Mouse (Mus musculus) spleen, adult 18-20 months (tissue): ENCODE measurements around the gene Gpr150.

Source experiments
- DNase-seq, 2 experiments: peaks; one replicate each; pipeline ENCODE4 v3.0.0; 2022; ENCODE audit warnings: mixed read lengths in 2 of 2

The Gpr150 gene

GRCm38 (mm10) chr13:76056896-76057266 is at the start of gene Gpr150:
Gpr150 (minus strand) TSS chr13:76056996.
- no peak for DNase-seq

DNA sequence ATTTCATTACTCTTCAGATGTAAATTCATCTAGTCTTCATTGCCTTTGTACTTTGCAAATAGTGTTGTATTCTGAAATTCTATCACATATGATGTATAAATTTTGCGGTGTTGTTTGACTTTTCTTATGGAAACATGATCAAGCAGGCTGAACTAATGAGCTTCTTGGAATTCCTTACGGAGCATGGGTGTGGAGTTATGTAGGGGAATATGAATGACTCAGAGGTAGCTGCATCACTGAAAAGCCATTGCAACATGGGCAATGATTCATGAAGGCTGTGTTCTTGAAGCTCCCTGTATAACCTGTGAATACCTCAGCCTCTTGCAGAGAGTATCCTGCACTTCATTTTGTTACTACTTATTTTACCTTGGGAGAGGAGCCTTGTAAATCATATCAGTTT is 45.2 kb upstream of the Gpr150 start:
- no peak for DNase-seq

DNA sequence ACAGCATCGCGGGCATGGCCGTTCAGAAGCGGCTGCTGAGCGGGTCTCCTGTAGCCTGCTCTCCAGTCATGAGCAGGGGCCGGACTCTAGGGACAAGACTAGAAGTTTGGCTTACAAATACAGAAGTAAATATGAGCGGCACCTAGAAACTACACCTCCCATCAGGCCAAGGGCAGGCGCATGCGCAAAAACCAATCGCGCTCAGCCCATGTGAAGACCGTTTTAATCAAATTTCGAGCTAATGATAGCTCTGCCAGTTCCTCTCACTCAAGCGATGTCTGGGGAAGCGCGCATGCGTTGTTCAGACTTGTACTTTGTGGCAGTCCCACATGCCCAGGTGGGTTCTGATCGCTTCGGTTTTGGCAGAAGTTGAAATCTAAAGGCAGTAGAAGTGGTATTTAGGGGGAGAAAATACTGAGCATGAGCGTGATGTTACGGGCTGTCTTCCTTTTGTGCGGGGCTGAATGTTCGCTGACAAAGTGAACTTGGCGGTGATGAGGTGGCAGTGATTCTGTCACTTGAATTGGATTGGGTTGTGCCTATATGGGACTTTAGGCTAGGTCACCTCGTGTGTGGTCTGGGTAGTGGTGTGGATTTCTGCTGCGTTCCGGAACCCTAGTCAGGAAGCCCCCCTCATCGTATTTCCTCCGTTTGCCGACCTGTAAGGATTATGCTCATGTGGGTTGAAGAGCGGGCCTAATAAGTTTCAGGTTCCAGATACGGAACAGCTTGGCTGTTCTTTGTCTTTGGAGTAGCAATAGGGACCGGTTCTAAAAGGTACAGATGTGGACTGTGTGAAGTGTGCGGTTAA is 41.9 kb upstream of the Gpr150 start, which contains the start of the genes Arsk and Ttc37:
Gene Arsk, minus strand, starts transcription at position 168 of the 811 bp plus-strand sequence.
Gene Ttc37, plus strand, starts transcription at position 242 of the 811 bp plus-strand sequence.
- peak; percentile 84 to 88 for DNase-seq

DNA sequence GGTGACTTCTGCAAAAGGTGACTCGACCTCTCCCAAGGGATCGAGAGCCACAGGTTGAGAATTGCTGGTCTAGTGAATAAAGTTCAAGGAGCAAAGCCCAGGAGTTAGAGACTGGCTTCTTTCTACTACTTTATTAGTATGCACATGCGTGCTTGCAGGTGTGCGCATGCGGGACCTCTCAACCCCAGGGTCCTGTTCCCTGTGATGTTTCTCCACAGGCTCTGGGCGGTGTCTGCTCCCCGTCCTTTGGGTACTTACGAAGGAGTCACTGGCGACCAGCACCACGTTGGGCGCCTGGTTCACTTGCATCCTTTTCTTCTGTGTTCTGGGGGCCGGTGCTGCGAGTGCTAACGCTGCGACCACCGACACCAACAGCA is 41.3 kb upstream of the Gpr150 start:
- no peak for DNase-seq

DNA sequence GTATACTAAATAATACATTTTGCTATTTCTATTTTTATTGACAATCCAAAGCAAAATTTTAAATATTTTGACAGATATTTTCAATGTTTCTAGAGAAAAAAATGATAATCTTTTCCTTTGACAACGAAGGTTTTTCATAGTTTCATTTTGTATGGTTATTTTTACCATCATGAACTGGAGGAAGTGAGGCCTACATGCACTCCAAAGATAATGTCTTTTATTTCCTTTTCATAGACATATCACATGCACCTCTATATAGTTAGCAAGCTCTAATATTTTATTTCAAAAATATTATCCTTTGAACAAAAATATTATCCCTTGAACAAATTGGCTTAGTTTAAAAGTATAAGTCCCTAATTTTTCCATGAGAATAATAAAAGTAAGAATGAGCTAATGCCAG is 17.5 kb upstream of the Gpr150 start:
- DNase-seq = no peak

- DNase-seq = no peak
Measured at GRCm38 (mm10) chr13:76064363-76064945, 7.7 kb upstream of the Gpr150 start.

- no peak for DNase-seq
Measured at GRCm38 (mm10) chr13:76063548-76063947, 6.8 kb upstream of the Gpr150 start.

DNA sequence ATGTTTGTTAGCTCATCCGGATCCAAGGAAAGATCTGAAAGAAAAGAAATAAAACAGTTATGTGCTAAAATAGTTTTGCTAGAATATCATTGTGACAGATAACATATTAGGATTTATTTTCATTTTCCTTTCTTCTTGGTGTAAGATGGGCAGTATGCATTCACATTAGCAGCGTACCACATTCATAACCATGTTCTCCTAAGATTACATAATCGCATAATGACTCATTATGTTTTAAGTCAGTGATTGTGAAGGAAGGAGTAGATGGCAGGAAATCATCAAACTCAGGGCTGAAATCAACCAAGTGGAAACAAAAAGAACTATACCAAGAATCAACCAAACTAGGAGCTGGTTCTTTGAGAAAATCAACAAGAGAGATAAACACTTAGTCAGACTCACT is 5.8 kb upstream of the Gpr150 start:
- DNase-seq = no peak

- DNase-seq = no peak
Measured at GRCm38 (mm10) chr13:76062126-76062525, 5.3 kb upstream of the Gpr150 start.

GRCm38 (mm10) chr13:76059591-76059990 is 2.8 kb upstream of the Gpr150 start:
- DNase-seq = no peak

DNA sequence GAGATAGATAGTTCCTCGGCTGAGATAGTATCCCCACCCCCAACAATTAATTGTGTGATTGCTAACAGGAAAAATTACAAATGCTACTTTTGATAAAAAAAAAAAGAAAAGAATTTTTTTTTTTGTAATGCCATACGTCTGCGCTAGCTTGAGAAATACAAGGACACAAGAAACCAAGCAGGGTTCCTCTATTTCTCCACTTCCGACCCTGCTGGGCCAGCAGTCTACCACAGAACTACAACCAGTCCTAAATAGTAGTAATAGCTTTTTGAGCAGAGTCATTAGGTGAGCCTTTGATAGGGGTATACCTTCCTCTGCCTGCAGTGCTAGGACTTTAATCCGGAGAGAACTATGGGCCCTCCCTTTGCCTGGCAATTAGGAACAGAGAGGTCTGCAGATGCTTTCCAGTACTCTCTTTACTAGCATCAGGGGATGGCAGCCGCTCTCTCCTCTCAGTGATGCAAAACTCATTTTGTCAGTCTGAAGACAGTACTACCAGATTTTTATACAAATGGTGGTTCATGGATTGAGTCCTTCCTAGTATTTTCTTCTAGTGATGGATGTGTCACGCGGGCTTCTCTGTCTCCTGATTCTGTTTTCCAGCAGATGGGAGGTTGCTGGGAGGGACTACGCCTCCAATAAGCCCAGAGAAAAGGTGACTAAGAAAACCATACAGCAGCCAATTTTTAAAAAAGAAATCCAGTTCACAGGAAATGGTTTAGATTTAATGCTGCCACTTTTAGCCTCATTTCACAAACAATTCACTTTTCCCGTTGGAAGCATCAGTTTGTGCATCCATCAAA is 672 bp upstream of the Gpr150 start:
- no peak for DNase-seq

DNA sequence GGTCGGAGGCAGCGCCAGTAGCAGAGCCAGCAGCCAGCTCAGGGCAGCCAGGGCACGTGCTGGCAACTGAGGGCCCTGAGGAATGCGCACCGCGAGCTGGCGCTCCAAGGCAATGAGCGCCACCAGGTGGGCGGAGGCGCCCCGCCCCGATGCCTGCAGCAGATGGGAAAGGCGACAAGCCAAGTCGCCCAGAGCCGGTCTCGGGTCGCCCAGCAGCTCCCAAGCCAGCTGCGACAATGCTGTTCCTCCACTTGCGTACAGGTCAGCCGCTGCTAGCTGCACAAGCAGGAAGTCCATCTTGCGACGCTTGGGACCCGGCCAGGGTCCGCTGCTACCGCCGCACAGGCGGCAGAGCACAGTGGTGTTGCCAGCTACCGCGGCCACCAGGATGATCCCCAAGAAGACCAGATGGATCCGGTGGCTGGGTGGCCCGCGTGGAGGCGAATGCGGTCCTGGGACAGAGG is 503 bp downstream of the Gpr150 start:
- peak; percentile 54 to 74 for DNase-seq

DNA sequence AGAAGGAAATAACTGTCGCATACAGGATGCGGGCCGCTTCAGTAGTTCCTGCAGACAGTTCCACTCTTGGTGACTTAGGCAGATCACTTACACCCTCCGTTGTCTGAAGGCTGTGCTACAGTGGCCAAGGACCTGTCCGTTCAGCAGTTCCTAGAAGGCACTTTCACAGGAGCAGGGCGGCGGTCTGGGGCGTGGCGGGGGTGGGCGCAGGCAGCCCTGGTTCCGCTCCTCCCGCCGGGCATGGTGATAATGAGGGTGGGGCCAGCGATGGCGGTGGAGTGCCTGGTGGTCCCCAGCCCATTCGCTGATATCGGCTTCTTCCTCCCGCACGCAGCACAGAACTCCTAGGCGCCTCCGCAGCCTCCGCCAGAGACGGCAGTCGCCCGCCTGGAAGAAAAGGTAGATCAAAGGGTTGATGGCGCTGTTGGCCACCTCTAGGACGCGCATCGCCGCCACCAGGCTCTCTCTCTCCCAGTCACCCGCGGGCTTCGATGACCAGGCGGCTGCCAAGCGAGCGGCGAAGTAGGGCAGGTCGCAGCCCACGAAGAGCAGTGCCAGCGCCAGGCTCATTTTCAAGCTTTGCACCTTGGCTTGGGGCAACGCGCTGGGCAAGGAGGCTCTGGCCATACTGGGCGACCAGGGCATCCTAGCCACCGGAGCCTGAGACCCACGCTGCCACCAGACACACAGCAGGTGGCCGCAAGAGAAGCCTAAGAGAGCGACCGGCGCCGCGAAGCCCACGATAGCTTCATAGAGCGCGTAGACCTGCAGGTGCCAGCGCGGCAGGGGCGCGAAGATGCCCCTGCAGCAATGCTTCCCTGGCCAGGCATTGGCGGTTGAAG is 1.2 kb downstream of the Gpr150 start:
- peak; percentile 14 to 37 for DNase-seq

GRCm38 (mm10) chr13:76044971-76045370 is 11.8 kb downstream of the Gpr150 start:
- DNase-seq = no peak

GRCm38 (mm10) chr13:76042455-76042854 is 14.3 kb downstream of the Gpr150 start:
- DNase-seq = no peak

GRCm38 (mm10) chr13:76024588-76024987 is 32.2 kb downstream of the Gpr150 start:
- no peak for DNase-seq

DNA sequence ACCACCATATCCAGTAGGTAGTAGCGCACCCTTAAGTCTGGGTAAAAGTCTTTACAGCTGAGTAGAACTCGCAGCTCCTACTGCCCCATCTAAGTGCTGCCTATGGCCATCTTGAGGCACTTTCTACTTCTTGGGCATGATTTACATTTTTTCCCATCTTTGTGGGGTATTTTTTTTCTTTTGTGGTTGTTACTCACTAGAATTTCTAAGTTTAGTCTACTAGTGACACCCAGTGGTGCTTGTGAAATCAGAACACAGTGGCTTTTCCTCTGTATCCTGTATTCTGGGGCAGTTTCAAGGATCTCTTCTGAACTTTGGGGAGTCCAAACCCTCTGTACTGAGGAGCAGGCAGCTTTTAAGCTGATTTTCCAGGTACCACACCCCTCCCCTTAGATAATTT is 35.0 kb downstream of the Gpr150 start:
- DNase-seq = no peak

DNA sequence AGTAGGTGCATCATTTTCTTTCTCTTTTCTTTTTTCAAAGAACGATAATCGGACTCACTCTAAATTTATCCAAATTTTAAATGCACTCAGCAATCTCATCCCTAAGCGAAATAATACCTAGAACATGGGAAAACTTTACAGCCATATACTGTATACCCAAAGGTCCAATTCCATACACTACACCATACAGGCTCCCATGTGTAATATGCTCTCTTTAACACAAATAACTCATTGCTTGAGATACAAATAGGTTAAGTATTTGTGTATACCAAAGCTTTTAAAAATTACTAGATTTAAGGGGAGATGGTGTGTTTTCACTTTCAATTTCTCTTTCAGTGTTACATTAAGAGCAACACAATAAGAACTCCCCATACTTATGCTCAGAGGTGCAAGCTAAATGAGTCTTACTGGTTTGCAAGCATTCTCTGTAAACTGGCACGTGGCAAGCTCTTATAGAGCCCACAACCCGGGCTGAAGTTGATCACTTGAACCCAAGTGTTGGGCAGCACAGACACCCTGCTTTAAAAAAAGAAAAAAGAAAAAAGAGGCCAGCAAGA is 37.9 kb downstream of the Gpr150 start:
- peak in 1 of 2 experiments; percentile 19 for DNase-seq

DNA sequence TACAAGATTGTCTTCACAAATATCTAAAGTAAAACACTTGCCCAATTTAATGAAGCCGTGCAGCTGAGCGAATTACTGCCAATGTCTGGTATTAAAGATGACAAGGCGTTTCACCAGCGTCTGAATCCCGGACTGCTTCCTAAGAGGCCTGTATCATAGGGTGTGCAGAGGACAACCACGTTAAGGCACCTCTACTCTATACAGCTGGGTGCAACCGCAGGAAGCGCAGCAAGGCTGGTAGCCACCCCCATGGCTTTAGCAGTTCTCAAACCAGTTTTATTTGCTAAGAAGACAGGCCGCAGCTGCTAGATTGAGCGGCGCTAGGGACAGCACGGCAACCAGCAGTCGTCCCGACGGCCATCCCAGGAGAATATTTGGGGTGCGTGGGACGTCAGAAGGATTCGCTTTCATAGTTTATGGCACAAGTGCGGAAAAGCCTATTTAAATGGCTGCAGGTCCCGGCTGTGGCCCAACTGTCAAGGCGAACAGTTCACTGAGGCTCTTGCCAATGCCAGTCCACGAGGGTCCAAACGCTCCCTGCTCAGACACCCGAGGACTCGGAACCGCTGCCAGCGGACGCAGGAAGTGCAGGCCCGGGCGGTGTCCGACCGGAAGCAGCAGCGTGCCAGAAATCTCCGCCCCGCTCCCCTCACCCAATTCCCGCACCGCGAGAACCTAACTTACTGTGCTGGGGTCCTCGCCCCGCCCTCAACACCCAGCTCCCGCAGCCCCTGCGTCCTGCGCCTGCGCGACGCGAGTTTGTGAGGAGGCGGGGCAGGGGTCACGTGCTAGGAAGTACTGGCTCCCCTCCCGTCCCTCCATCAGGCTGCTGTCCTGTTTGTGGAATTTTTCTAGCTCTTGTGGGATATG is 38.6 kb downstream of the Gpr150 start, which contains the start of gene Rfesd:
Gene Rfesd, minus strand, starts transcription at position 746 of the 870 bp plus-strand sequence.
- DNase-seq = peak; percentile 96 to 97

GRCm38 (mm10) chr13:76017465-76017864 is 39.3 kb downstream of the Gpr150 start:
- no peak for DNase-seq

GRCm38 (mm10) chr13:76014511-76014910 is 42.3 kb downstream of the Gpr150 start:
- no peak for DNase-seq
